Mouse (Mus musculus) embryonic facial prominence, embryonic 10.5 days (tissue): ENCODE measurements at regions not wholly inside any gene's neighbourhood (a gene's known extent, or its start where the extent isn't known, plus 50 kb on each side); places are given as distances from the start of the nearest gene placed in this dataset.

ENCODE experiments used
- DNase-seq: peaks from one replicate; pipeline ENCODE4 v3.0.0-alpha.2; 2017; ENCODE audit warnings: low spot score
- H3K27ac ChIP-seq: fragments of 300-500 bp; sonication (generic); replicated peaks from 2 replicates; pipeline ENCODE4 v1.5.1; 2016; ENCODE audit warnings: mild to moderate bottlenecking
- H3K27me3 ChIP-seq: fragments of 300-500 bp; sonication (generic); replicated peaks from 2 replicates; pipeline ENCODE4 v1.6.1; 2016; ENCODE audit warnings: low read depth, mild to moderate bottlenecking; ENCODE audit not compliant: poor library complexity, severe bottlenecking
- H3K36me3 ChIP-seq: fragments of 300-500 bp; sonication (generic); replicated peaks from 2 replicates; pipeline ENCODE4 v1.6.1; 2016; ENCODE audit warnings: mild to moderate bottlenecking, moderate library complexity
- H3K4me1 ChIP-seq: fragments of 300-500 bp; sonication (generic); 2 replicates; pipeline ENCODE4 v1.6.1; 2016
- H3K4me3 ChIP-seq: fragments of 300-500 bp; sonication (generic); 2 replicates; pipeline ENCODE4 v1.5.1; 2016; ENCODE audit warnings: mild to moderate bottlenecking, moderate library complexity
- H3K9me3 ChIP-seq: fragments of 300-500 bp; sonication (generic); 2 replicates; pipeline ENCODE4 v1.6.1; 2016; ENCODE audit warnings: mild to moderate bottlenecking
- WGBS: fragments of 180-500 bp; shearing (Covaris S2); methylation state at CpG from one replicate; pipeline ENCODE4 v1.1.7; 2016; 5-methylcytosine and 5-hydroxymethylcytosine counted together

- WGBS = 78% methylated on average over 8 of the region's 8 CpGs
Observed at GRCm38 (mm10) chr6:89256630-89257292, 105.7 kb downstream of the Plxna1 start.

GRCm38 (mm10) chr6:89257416-89257815 is 105.0 kb downstream of the Plxna1 start:
- 83% methylated on average over 6 of the region's 6 CpGs for WGBS
- DNase-seq = no peak
- Histone ChIP-seq H3K36me3 (no peaks in the 10 kb centered on the region), H3K27ac (no peak overlapping the region), H3K4me1 (0 out of 2 replicates have a peak, but pooled peaks cover 8% of the 10 kb centered on the region), H3K9me3 (no peaks in the 10 kb centered on the region), H3K27me3 (no peaks in the 10 kb centered on the region), H3K4me3 (no peak overlapping the region)

More at GRCm38 (mm10) chr6:89256630-89257292, 105.7 kb downstream of the Plxna1 start:
- no peak for DNase-seq
- Histone ChIP-seq H3K4me3 (no peak overlapping the region), H3K36me3 (no peaks in the 10 kb centered on the region), H3K4me1 (0 out of 2 replicates have a peak, but pooled peaks cover 8% of the 10 kb centered on the region), H3K27ac (no peak overlapping the region), H3K27me3 (no peaks in the 10 kb centered on the region), H3K9me3 (no peaks in the 10 kb centered on the region)

- Histone ChIP-seq H3K9me3 (no peaks in the 10 kb centered on the region), H3K27me3 (no peaks in the 10 kb centered on the region), H3K4me1 (0 out of 2 replicates have a peak, but pooled peaks cover 8% of the 10 kb centered on the region), H3K36me3 (no peaks in the 10 kb centered on the region), H3K27ac (no peak overlapping the region), H3K4me3 (no peak overlapping the region)
- DNase-seq = no peak
- 82% methylated on average over 4 of the region's 4 CpGs for WGBS
Observed at GRCm38 (mm10) chr6:89258140-89258539, 104.3 kb downstream of the Plxna1 start.

GRCm38 (mm10) chr6:89259406-89259994 is 102.9 kb downstream of the Plxna1 start:
- 85% methylated on average over 11 of the region's 11 CpGs for WGBS
- no peaks in the 10 kb centered on the region for H3K9me3 ChIP-seq
- no peak overlapping the region for H3K4me3 ChIP-seq
- no peak overlapping the region for H3K27ac ChIP-seq
- 0 out of 2 replicates have a peak, but pooled peaks cover 8% of the 10 kb centered on the region for H3K4me1 ChIP-seq
- H3K27me3 ChIP-seq = no peaks in the 10 kb centered on the region
- H3K36me3 ChIP-seq = no peaks in the 10 kb centered on the region
- no peak for DNase-seq

- H3K4me3 ChIP-seq = no peak overlapping the region
- no peaks in the 10 kb centered on the region for H3K27me3 ChIP-seq
- no peaks in the 10 kb centered on the region for H3K36me3 ChIP-seq
- WGBS = 77% methylated on average over 4 of the region's 4 CpGs
- no peak overlapping the region for H3K27ac ChIP-seq
- H3K4me1 ChIP-seq = no peaks in the 10 kb centered on the region
- no peaks in the 10 kb centered on the region for H3K9me3 ChIP-seq
- no peak for DNase-seq
Observed at GRCm38 (mm10) chr6:89262958-89263357, 99.5 kb downstream of the Plxna1 start.

GRCm38 (mm10) chr6:89265296-89265695 is 97.1 kb downstream of the Plxna1 start:
- no peaks in the 10 kb centered on the region for H3K9me3 ChIP-seq
- 77% methylated on average over 3 of the region's 3 CpGs for WGBS
- H3K27me3 ChIP-seq = no peaks in the 10 kb centered on the region
- H3K36me3 ChIP-seq = no peaks in the 10 kb centered on the region
- no peak for DNase-seq
- peaks cover 11% of the 10 kb centered on the region for H3K4me1 ChIP-seq
- no peak overlapping the region for H3K4me3 ChIP-seq
- no peak overlapping the region for H3K27ac ChIP-seq
